Mouse (Mus musculus) R1 (cell line): ENCODE measurements at regions not wholly inside any gene's neighbourhood (a gene's known extent, or its start where the extent isn't known, plus 50 kb on each side); places are given as distances from the start of the nearest gene placed in this dataset.

Source experiments
- DNase-seq: peaks from one replicate; pipeline ENCODE4 v3.0.0-alpha.2; 2018; ENCODE audit warnings: low read depth, low spot score

- DNase-seq = no peak
Observed at GRCm38 (mm10) chr6:103809986-103810341, 299.6 kb downstream of the Chl1 start.

DNA sequence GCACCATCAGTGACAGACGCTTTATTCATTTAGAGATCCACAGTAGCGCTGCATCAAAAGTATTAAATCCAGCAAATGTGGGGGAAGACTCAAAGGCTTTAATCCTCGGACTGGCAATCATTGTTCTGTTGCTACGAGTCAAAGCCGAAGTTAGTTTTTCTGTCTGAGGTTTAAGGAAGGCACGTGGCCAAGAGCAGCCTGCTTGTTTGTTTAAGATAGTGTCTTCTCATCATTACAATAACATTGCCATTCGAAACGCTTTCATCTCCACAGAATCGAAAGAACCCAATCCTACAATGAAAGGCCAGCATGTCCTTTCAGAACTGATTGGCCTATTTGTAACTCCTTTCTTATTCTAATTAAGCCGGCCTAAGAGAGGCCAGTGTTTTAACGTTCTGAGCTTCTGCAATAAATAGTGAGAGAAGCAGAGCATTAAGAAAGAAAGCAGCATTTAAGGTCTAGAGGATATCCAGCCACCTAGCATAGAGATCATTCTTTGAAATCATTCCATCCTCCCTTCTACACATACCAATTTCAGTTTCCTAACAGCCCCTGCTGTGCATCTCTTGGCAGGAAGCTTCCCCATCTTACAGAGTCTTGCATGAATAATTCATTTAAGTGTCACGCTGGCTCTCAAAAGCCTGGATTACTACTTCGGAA lies 300.1 kb downstream of the Chl1 start:
- peak; percentile 72 for DNase-seq

DNA sequence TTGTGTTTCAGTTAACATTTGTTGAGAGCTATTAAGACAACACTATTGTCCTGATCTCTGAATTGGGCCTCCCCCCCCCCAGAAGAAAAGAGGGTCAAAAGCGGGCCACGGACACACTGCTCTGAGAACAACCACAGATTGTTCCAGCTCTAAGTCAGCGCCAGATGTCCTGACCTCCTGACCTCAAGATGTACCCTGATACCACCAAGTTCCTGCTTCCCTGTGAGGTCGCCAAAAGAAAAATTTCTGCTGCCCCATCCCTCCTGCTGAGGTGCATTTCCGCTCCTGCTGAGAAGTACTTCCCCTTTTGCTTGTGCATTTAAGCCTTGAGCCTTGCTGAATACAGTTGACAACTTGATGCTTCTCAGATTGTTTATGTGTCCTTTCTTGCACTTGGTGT lies 306.0 kb downstream of the Chl1 start:
- peak; percentile 95 for DNase-seq

- no peak for DNase-seq
Observed at GRCm38 (mm10) chr6:103826042-103826441, 315.7 kb downstream of the Chl1 start.

DNA sequence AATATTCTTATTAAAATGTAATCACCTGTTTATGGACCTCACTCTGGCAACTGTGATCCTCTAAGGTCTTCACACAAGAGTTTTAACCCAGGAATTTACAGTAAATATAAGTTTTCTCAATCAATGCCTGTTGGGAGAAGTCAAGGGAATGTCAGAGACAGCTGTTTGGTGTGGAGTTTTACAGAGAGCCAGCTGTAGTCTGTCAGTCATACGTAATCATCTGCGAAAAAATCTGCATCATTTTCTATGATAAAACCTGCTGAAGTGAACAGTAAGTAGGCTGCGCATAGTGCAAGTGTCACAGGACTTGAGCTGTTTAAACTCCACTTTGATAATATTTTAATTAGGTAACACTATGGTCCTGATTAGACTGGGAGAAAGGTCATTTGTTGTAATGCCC lies 317.2 kb downstream of the Chl1 start:
- DNase-seq = no peak

DNA sequence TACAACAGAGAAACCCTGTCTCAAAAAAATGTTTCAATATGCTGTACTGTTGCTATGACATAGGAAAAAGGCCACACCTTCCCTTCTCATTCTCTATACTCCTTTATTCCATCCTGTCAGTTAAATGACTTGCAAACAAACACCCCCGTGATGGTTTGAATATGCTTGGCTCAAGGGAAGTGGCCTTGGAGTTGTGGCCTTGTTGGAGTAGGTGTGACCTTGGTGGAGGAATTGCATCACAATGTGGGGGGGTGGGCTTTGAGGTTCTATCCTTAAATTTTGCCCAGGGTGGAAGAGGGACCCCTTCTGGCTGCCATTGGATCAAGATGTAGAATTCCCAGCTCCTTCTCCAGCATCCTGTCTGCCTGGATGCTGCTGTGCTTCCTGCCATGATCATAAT lies 318.5 kb downstream of the Chl1 start:
- DNase-seq = peak; percentile 68

GRCm38 (mm10) chr6:103832301-103832700 lies 321.9 kb downstream of the Chl1 start:
- no peak for DNase-seq

GRCm38 (mm10) chr6:103832808-103833207 lies 322.4 kb downstream of the Chl1 start:
- no peak for DNase-seq

DNA sequence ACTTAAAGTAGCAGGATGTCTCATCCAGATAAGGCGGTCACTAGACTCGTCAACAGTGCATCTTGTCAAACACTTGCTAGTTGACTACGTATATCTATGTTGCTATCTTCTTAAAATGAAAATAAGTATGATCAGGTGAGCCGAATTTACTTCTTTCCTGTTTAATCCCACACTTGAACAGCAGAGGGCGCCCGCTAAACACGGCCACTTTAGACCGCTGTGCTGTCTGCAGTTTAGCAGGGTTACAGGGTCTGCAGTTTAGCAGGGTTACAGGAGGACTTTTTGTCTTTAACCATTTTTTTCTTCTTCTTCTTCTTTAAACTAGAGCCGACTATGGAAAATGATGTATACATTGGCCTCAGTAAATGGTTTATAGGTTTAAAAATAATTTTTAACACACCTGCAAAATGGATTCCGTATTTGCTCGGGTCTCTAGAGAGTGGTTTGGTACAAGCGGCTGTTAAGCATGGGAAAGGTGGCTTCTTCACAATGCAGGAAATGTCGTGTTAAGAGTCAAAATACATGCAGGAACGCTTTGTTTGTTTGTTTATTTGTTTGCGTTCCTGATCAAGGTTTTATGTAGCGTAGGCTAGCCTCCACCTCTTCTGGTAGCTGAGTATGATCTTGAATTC lies 323.2 kb downstream of the Chl1 start:
- peak; percentile 74 for DNase-seq

- DNase-seq = no peak
Observed at GRCm38 (mm10) chr6:103834726-103835229, 324.4 kb downstream of the Chl1 start.

GRCm38 (mm10) chr6:103859787-103860186 lies 349.4 kb downstream of the Chl1 start:
- no peak for DNase-seq

DNA sequence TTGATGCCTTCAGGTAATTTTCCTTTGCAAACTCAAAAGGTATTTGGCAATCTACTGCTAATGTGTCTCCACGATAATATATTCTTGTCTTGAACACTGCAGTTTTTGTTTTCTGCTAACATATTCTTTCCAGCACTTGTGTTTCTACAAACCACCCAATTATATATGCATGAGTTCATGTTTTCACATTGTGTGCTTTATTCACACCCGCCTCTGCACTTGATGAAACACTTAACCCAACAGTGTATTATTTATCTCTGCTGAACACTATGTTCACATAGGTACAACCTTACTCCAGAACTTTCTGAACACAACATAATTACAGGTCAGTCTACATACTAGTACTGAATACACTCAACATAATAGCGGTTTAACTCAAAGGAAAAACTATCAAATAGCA lies 383.1 kb downstream of the Chl1 start:
- no peak for DNase-seq

DNA sequence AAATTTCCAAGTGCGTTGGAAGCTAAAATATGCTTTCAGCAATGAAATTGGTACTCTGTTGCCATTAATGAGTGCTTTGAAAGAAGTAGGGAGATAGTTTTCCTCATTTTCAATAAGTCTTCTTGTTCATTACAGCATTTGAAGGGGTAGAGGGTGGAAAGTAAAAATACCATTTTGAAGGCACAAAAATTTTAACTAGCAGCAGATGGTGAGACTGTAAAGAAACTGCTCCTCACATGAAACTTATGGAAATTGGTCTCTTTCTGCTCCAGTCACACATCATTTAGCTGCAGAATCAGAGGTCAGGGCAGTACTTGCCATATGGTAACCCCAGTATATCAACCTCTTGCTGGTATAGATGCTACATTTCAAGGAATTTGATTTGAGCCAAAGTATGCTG lies 414.1 kb downstream of the Chl1 start:
- DNase-seq = no peak

DNA sequence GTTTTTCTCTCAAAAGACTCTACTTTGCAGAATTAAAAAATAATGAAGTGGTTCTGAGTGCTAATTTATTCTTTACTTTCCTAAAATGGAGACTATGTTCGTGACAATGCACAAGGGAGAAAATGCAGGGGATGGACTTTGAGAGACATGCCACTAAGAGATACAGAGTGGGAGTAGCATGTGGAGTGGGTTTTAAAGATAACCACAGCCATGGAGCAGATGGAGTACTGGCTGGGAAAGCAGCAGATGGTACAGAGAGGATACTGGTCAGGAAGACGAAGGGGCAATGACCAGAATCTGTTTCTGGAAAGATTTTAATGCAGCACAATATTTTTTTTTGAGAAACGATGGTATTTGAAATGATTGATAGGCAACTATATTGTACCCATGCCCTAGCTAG lies 416.7 kb downstream of the Chl1 start:
- no peak for DNase-seq

DNA sequence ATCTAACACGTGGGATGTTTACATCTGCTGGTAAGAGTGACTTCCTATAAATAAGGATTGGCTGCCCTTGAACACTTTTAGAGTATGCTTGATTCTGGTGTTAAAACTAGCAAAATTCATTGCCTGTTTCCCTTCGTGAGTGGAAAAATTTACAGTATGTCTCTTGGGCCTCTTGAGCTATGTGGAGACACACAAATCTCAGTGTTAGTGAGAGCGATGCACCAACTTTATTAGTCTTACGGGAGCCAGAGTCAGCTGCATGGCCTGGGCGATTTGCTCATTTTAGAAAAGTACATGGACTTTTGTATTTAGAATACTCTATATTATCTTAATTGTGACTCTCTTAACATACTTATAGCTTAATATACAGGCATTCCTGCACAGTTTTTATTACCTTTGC lies 430.0 kb downstream of the Chl1 start:
- DNase-seq = no peak

DNA sequence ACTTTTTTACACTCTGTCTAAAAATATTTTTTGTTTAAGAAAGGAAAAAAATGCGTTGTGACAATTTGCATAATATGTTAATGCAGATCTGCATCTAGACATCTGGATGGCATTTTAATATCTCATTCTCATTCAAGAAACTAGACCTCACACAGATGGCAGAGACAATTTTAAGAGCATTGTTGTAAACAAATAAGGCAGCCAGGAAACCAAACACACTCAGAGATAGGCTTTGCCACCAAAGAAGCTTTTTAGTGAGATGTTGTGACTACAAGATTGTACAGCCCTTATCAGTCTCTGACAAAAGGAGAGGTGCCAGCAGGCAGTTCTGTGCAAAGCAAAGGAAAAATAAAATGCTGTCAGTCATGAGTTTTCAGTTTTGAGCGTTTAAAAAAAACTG lies 434.0 kb downstream of the Chl1 start:
- no peak for DNase-seq

GRCm38 (mm10) chr6:103947474-103947873 lies 437.1 kb downstream of the Chl1 start:
- no peak for DNase-seq

GRCm38 (mm10) chr6:103953134-103953771 lies 442.9 kb downstream of the Chl1 start:
- DNase-seq = no peak

GRCm38 (mm10) chr6:103959002-103959401 lies 448.6 kb downstream of the Chl1 start:
- DNase-seq = no peak

DNA sequence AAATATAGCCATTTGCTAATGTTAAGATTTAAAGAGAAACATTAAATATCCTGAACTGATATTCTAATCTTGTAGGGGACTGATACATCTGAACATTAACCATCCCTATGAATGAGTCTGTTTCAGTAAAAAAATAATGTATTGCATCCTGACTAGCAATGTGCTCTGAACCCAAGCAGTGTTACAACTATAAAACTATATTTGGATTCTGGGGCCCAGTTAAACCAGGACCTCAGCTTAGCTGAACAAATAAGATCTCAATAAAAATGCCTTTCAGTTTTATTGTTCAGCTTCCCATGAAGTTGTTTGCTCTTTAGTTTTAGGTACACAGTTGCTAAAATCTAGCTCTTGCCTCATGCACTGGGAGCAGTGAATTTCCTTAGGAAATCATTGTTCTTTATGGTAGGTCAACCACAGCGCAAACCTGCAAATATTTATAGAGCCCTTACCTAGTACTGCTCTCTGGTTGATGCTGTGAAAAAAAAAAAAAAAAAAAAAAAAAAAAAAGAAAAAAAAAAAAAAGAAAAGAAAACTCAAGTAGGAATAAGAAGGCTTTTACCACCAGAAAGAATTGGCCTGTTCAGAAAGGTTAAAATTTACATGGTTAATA lies 457.5 kb downstream of the Chl1 start:
- no peak for DNase-seq

- no peak for DNase-seq
Observed at GRCm38 (mm10) chr6:103999186-103999585, 488.8 kb downstream of the Chl1 start.

GRCm38 (mm10) chr6:104028439-104029091 lies 464.0 kb upstream of the Cntn6 start:
- peak; percentile 72 for DNase-seq
